Mouse (Mus musculus) embryonic facial prominence, embryonic 13.5 days (tissue): ENCODE measurements around the gene Olig3. TPM values are rescaled to one million over a fixed set of nuclear protein-coding genes. Genes with fewer than 3 reads are reported as not detected.

Source experiments
- ATAC-seq: fragments of 200-750 bp; cut with Nextera tagmentation; 2 replicates; pipeline ENCODE4 v1.8.0; 2017; ENCODE audit warnings: low read depth; ENCODE audit not compliant: insufficient number of reproducible peaks, insufficient read depth, low FRiP score, low TSS enrichment
- H3K27ac ChIP-seq: fragments of 300-500 bp; sonication (generic); 2 replicates; pipeline ENCODE4 v1.5.1; 2015; ENCODE audit warnings: moderate library complexity, mild to moderate bottlenecking, inconsistent platforms
- H3K27me3 ChIP-seq: fragments of 300-500 bp; sonication (generic); 2 replicates; pipeline ENCODE4 v1.6.1; 2015; ENCODE audit warnings: mild to moderate bottlenecking, inconsistent platforms
- H3K36me3 ChIP-seq: fragments of 300-500 bp; sonication (generic); 2 replicates; pipeline ENCODE4 v1.6.1; 2015; ENCODE audit warnings: mild to moderate bottlenecking, inconsistent platforms
- H3K4me1 ChIP-seq: fragments of 300-500 bp; sonication (generic); 2 replicates; pipeline ENCODE4 v1.6.1; 2015; ENCODE audit warnings: inconsistent platforms
- H3K4me2 ChIP-seq: fragments of 300-500 bp; sonication (generic); 2 replicates; pipeline ENCODE4 v1.6.1; 2015; ENCODE audit warnings: moderate library complexity, mild to moderate bottlenecking, inconsistent platforms
- H3K4me3 ChIP-seq: fragments of 300-500 bp; sonication (generic); 2 replicates; pipeline ENCODE4 v1.5.1; 2015; ENCODE audit warnings: mild to moderate bottlenecking, inconsistent platforms
- H3K9ac ChIP-seq: fragments of 300-500 bp; sonication (generic); 2 replicates; pipeline ENCODE4 v1.6.1; 2015; ENCODE audit warnings: mild to moderate bottlenecking, inconsistent platforms
- H3K9me3 ChIP-seq: fragments of 300-500 bp; sonication (generic); 2 replicates; pipeline ENCODE4 v1.6.1; 2016; ENCODE audit warnings: inconsistent platforms
- WGBS: fragments of 180-500 bp; shearing (Covaris S2); methylation state at CpG from one replicate; pipeline ENCODE4 v1.1.7; 2015; ENCODE audit warnings: mixed read lengths; 5-methylcytosine and 5-hydroxymethylcytosine counted together
- polyA plus RNA-seq: library from polyadenylated mRNA; unstranded; fragments of >200 nt; fragmentation: Nextera tagmentation; extraction: Ambion mirVana; gene quantifications from 2 replicates; pipeline ENCODE4 v1.2.1, GENCODE M21; 2015

Gene Olig3
- polyA plus RNA-seq, 1 experiment from 2014 or later: 0.35 TPM

GRCm38 (mm10) chr10:19352006-19352877, 4.1 kb upstream of the Olig3 start:
- H3K4me2 ChIP-seq: no peak overlapping the region
- no peaks in the 10 kb centered on the region for H3K9me3 ChIP-seq
- H3K27ac ChIP-seq: no peak overlapping the region
- H3K4me1 ChIP-seq: peaks cover 7% of the 10 kb centered on the region
- no peaks in the 10 kb centered on the region for H3K36me3 ChIP-seq
- no peak overlapping the region for H3K9ac ChIP-seq
- peaks cover 87% of the 10 kb centered on the region for H3K27me3 ChIP-seq
- WGBS: 1% methylated on average over 24 of the region's 24 CpGs
- no peak overlapping the region for H3K4me3 ChIP-seq
- no peak for ATAC-seq

GRCm38 (mm10) chr10:19352878-19353301, 3.4 kb upstream of the Olig3 start:
- WGBS: 1% methylated on average over 16 of the region's 16 CpGs
- no peaks in the 10 kb centered on the region for H3K9me3 ChIP-seq
- H3K4me2 ChIP-seq: no peak overlapping the region
- no peaks in the 10 kb centered on the region for H3K36me3 ChIP-seq
- peaks cover 10% of the 10 kb centered on the region for H3K4me1 ChIP-seq
- no peak for ATAC-seq
- H3K9ac ChIP-seq: no peak overlapping the region
- H3K27ac ChIP-seq: no peak overlapping the region
- no peak overlapping the region for H3K4me3 ChIP-seq
- peaks cover 89% of the 10 kb centered on the region for H3K27me3 ChIP-seq

GRCm38 (mm10) chr10:19353631-19354030, 2.7 kb upstream of the Olig3 start:
- no peak overlapping the region for H3K27ac ChIP-seq
- H3K9me3 ChIP-seq: no peaks in the 10 kb centered on the region
- H3K4me3 ChIP-seq: no peak overlapping the region
- no peak overlapping the region for H3K9ac ChIP-seq
- H3K27me3 ChIP-seq: peaks cover 89% of the 10 kb centered on the region
- H3K4me1 ChIP-seq: peaks cover 10% of the 10 kb centered on the region
- no peak overlapping the region for H3K4me2 ChIP-seq
- WGBS: 6% methylated on average over 5 of the region's 5 CpGs
- H3K36me3 ChIP-seq: no peaks in the 10 kb centered on the region
- no peak for ATAC-seq

DNA sequence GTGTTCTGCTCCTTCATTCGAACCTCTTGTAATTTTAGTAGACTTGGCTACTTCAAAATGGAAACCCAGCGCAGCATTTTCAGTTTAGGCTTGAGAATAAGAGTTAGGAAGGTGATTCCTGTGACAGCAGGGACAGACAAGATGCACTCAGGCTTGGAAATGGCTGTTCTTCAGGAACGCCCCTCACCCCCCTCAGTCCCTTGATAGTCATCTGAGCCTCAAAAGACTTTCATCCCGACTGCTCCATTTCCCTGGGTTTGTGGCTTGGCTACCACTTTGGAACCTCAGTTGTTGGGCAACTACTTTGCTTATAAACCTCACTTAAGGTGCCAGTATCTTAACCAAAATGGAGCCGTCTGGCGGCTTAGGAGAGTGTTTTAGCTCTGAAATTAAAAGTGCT, 2.2 kb upstream of the Olig3 start:
- Histone ChIP-seq H3K9me3 (no peaks in the 10 kb centered on the region), H3K4me2 (no peak overlapping the region), H3K36me3 (no peaks in the 10 kb centered on the region), H3K27me3 (peaks cover 89% of the 10 kb centered on the region), H3K9ac (no peak overlapping the region), H3K27ac (no peak overlapping the region), H3K4me3 (no peak overlapping the region), H3K4me1 (peaks cover 10% of the 10 kb centered on the region)
- 4% methylated on average over 6 of the region's 6 CpGs for WGBS
- no peak for ATAC-seq

DNA sequence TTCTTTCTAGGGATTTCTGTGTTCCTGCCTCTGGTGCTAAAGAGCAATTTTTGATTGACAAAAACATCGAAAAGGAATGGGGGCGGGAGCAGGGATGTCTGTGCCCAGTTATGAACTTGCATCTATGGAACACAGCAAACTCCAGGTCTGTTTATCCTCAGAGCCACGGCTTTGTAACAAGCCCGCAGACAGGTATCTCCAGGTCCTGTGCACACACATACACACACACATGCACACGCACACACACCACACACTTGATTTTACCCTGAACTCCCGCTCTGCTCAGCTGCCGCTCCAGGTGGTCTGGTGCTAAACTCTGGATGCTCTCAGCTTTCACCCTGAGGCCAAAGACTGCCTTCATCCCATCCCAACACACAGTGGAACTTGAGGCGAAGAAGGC, 1.3 kb upstream of the Olig3 start:
- H3K27ac ChIP-seq: no peak overlapping the region
- H3K4me2 ChIP-seq: no peak overlapping the region
- no peaks in the 10 kb centered on the region for H3K36me3 ChIP-seq
- H3K9me3 ChIP-seq: no peaks in the 10 kb centered on the region
- H3K4me1 ChIP-seq: peaks cover 10% of the 10 kb centered on the region
- no peak overlapping the region for H3K9ac ChIP-seq
- H3K27me3 ChIP-seq: peaks cover 94% of the 10 kb centered on the region
- 1% methylated on average over 8 of the region's 8 CpGs for WGBS
- no peak overlapping the region for H3K4me3 ChIP-seq
- ATAC-seq: no peak

- H3K4me1 ChIP-seq: peaks cover 10% of the 10 kb centered on the region
- no peak for ATAC-seq
- H3K36me3 ChIP-seq: no peaks in the 10 kb centered on the region
- H3K9ac ChIP-seq: no peak overlapping the region; the same call in 1 of the 2 replicates
- H3K9me3 ChIP-seq: no peaks in the 10 kb centered on the region
- under 1% methylated on average over 63 of the region's 63 CpGs for WGBS
- peaks cover 100% of the 10 kb centered on the region for H3K27me3 ChIP-seq
- peak overlapping the region; percentile 16; the same call in 1 of the 2 replicates for H3K4me3 ChIP-seq
- H3K27ac ChIP-seq: no peak overlapping the region
- H3K4me2 ChIP-seq: peak overlapping the region; percentile 37
These were observed 648 bp downstream of the Olig3 start for GRCm38 (mm10) chr10:19356720-19357641.

GRCm38 (mm10) chr10:19357848-19358247, 1.5 kb downstream of the Olig3 start:
- H3K36me3 ChIP-seq: no peaks in the 10 kb centered on the region
- H3K4me3 ChIP-seq: no peak overlapping the region
- no peak overlapping the region for H3K27ac ChIP-seq
- ATAC-seq: no peak
- 8% methylated on average over 5 of the region's 5 CpGs for WGBS
- peaks cover 100% of the 10 kb centered on the region for H3K27me3 ChIP-seq
- no peak overlapping the region for H3K4me2 ChIP-seq
- H3K4me1 ChIP-seq: peaks cover 11% of the 10 kb centered on the region
- H3K9me3 ChIP-seq: no peaks in the 10 kb centered on the region
- H3K9ac ChIP-seq: no peak overlapping the region

GRCm38 (mm10) chr10:19360446-19361300, 4.3 kb downstream of the Olig3 start:
- no peak overlapping the region for H3K9ac ChIP-seq
- H3K4me1 ChIP-seq: peaks cover 13% of the 10 kb centered on the region
- H3K27ac ChIP-seq: no peak overlapping the region
- no peaks in the 10 kb centered on the region for H3K9me3 ChIP-seq
- no peak for ATAC-seq
- H3K27me3 ChIP-seq: peaks cover 97% of the 10 kb centered on the region
- no peak overlapping the region for H3K4me3 ChIP-seq
- WGBS: 4% methylated on average over 3 of the region's 3 CpGs
- H3K4me2 ChIP-seq: no peak overlapping the region
- H3K36me3 ChIP-seq: no peaks in the 10 kb centered on the region

- H3K9me3 ChIP-seq: no peaks in the 10 kb centered on the region
- no peak overlapping the region for H3K9ac ChIP-seq
- no peaks in the 10 kb centered on the region for H3K36me3 ChIP-seq
- 2% methylated on average over 23 of the region's 23 CpGs for WGBS
- peaks cover 97% of the 10 kb centered on the region for H3K27me3 ChIP-seq
- no peak overlapping the region for H3K4me2 ChIP-seq
- H3K4me3 ChIP-seq: no peak overlapping the region
- no peak overlapping the region for H3K27ac ChIP-seq
- no peak for ATAC-seq
- H3K4me1 ChIP-seq: peaks cover 11% of the 10 kb centered on the region
These were observed 5.4 kb downstream of the Olig3 start for GRCm38 (mm10) chr10:19361539-19362293.

DNA sequence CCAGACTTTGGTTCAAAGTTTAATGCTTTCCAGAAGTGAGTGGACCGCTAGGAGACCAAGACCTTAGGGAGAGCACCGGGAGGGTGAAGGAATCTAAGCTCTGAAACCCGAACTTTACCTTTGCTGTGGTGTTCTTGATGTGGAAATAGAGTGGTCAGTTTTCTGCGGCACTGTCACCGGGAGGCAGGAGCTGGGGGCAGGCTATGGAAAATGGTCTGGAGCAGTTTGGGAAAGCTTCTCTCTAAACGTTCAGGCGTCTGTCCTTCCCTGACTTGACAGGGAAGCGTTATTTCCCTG, 5.9 kb downstream of the Olig3 start:
- Histone ChIP-seq H3K9ac (no peak overlapping the region), H3K9me3 (no peaks in the 10 kb centered on the region), H3K27me3 (peaks cover 96% of the 10 kb centered on the region), H3K36me3 (no peaks in the 10 kb centered on the region), H3K27ac (no peak overlapping the region), H3K4me1 (peaks cover 6% of the 10 kb centered on the region), H3K4me3 (no peak overlapping the region), H3K4me2 (no peak overlapping the region)
- ATAC-seq: no peak
- WGBS: under 1% methylated on average over 8 of the region's 8 CpGs
